Mouse (Mus musculus): ENCODE measurements at regions not wholly inside any gene's neighbourhood (a gene's known extent, or its start where the extent isn't known, plus 50 kb on each side); places are given as distances from the start of the nearest gene placed in this dataset.

DNA sequence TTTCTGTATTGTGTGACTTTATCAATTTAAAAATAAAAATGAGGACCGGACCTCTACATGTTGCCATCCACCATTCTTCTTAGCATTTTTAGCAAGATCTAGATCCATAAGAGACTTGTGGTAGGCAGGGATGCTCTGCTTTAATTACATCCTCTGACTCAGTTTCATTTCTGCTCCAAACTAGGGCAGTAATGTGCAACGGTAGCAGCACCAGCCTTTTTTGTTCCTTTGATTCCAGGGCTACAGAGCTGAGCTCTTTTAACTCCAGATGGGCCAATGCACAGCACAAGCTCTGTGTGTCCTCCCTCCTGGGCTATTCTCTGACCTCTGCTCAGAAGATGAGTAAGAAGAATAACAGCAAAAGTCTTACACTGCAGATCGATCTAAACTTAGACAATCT is 168.2 kb upstream of the Sptlc3 start:
- TF ChIP-seq CTCF (IDR thresholded peaks at IDR 0.05), result no peak
- Histone ChIP-seq H3K4me3 (no peak overlapping the region), H3K27ac (no peak overlapping the region)
- intact Hi-C loops (cut with DNase I), result no loop called here
- DNase-seq (ENCODE audit: extremely low spot score in 1 of 2, low spot score in 2 of 2), result no peak

DNA sequence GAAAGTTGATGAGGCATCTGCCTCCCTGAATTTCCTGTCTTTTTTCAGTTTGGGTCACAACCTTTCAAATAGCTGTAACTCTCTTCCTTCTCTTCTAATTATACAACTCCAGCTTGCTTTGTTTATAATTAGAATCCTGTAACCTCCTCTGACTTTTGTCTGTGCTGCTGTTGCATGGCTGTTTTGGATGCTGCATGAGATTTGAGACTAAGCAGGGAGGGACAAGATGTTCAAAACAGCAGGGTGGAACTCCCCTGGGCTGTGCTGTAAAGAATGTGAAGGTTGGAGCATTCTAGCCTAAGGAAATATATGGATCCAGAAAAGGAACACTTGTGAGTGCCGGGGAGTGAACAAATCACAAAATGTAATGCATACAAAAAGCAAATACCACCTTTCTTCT is 159.0 kb upstream of the Sptlc3 start:
- H3K4me3 ChIP-seq, result no peak overlapping the region

DNA sequence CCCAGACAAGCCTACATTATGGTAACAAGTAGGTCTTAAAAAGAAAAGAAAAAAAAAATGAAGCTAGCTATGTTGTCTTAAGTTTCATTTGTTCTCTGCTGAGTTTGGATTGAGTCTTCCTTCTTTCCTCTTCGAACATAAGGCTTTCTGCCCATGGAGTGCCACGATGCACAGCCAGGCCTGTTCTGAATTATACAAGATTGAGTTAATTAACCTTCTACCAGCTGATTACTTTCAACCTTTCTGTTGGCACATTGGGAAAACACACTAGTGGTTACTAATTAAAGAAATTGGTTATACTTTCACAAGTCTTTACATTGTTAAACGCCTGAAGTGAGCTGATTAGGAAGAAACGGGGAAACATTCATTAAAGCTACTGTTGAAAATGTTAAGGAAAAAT is 155.5 kb upstream of the Sptlc3 start:
- Histone ChIP-seq H3K4me3 (no peak overlapping the region), H3K27ac (no peak overlapping the region)
- DNase-seq (ENCODE audit: extremely low spot score in 1 of 2, low spot score in 2 of 2), result no peak
- no peak for TF ChIP-seq CTCF (IDR thresholded peaks at IDR 0.05)
- intact Hi-C loops (cut with DNase I), result no loop called here

More for the DNA sequence above, 159.0 kb upstream of the Sptlc3 start:
- intact Hi-C loops (cut with DNase I), result no loop called here
- DNase-seq (ENCODE audit: extremely low spot score in 1 of 2, low spot score in 2 of 2), result no peak
- no peak overlapping the region for H3K27ac ChIP-seq
- TF ChIP-seq CTCF (IDR thresholded peaks at IDR 0.05), result no peak

DNA sequence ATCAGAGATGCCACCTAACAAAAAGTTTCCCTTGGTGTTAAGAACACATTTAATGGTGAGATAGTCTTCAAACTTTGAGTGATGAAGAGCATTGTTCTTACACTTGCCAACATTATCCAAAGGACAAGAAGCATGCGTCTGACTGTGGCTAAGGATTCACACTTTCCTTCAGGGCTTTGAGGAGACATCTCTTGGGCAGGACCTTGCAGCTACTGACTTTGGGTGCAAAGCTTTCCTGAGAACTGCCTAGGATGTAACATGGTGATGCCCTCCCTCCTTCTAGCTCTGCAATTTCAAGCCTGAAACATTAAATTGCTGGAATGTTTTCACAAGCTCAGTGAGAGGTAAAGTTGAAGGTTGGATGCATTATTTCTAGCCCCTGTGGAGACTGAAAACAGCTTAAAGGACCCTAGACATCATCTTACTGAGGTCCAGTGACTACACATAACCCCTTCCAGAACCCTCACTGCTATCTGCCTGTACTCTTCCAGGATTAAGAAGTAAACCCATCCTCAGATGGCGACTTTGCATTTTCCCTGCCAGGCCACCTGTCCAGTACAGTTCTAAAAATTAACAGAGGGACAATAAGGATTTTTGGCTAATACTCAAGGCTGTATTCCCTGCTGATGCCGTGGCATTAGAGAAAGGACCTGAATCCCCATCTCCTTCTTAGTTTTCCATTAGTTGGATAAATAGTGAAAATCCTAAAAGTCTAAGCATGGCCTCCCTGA is 137.3 kb upstream of the Sptlc3 start:
- no peak overlapping the region for H3K27ac ChIP-seq
- no peak for TF ChIP-seq CTCF (IDR thresholded peaks at IDR 0.05)
- no peak for DNase-seq (ENCODE audit: extremely low spot score in 1 of 2, low spot score in 2 of 2)
- H3K4me3 ChIP-seq, result no peak overlapping the region
- intact Hi-C loops (cut with DNase I), result no loop called here

DNA sequence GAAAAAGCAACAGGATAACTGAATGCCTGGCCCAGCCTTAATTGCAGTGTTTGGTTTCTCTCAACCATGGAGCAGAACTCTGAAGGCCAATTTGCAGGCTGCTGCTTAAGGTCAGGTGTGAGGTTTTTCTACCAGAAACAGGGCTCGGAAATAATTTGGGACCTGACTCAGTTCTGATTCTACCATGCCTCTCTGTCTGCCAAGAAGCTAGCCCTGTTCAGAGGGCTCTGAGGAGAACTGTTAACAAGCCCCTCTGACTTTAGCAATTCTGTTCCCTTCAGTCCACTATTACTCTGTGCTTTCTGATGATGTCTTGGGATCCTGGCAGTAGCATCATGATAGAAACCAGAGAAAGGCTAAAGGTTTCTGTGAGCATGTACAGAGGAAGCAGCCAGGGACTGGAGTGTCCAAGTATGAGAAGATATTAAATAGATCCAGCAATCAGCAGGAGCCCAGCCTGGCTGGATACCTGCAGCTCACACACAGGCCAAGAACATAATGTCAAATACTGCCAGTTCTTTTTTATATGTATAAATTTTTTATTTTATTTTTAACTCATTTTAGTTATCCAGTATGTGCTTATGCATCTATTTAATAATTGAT is 131.4 kb upstream of the Sptlc3 start:
- no peak for DNase-seq (ENCODE audit: extremely low spot score in 1 of 2, low spot score in 2 of 2)
- Histone ChIP-seq H3K4me3 (no peak overlapping the region), H3K27ac (no peak overlapping the region)
- no peak for TF ChIP-seq CTCF (IDR thresholded peaks at IDR 0.05)
- intact Hi-C loops (cut with DNase I), result no loop called here

DNA sequence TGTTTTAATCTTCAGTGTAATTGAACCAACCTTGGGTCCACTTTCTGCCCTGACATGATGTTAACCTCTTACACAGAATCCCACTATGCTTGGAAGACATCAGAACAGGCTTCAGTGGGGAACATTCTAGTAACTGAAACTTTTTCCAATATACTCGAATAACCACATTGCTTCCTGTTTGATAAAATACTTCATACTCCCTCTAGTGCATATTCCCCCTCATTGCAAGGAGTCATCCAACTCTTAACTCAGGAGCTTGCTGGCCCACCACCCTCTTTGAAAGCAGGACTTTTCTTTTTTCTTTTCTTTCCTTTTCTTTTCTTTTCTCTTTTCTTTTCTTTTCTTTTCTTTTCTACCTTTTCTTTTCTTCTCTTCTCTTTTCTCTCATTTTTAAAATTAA is 123.6 kb upstream of the Sptlc3 start:
- Histone ChIP-seq H3K27ac (no peak overlapping the region), H3K4me3 (no peak overlapping the region)
- peak; percentile 67 for TF ChIP-seq CTCF (IDR thresholded peaks at IDR 0.05)
- no peak for DNase-seq (ENCODE audit: extremely low spot score in 1 of 2, low spot score in 2 of 2)
- intact Hi-C loops (cut with DNase I), result loop anchor here (10.0 kb wide), 1 partner anchor 1085 kb away; no protein-coding TSS in a partner anchor

DNA sequence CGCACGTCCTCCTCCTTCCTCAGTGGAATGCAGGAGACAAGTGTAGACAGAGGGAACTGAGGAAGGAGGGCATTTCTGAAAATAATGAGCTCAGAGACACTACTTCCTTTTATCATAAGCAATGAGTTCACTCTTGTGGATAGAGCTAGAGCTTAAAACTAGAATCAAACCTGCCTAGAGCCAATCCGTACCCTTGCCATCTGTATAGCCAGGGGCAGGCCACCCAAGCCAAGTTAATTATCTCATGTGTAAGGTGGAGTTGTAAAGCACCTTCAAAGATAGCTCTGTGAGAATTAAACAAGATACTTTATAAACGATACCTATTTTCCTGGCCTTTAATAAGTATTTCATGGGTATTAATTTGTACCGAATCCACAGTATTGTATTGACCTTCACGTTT is 113.4 kb upstream of the Sptlc3 start:
- H3K4me3 ChIP-seq, result no peak overlapping the region
- no peak for DNase-seq (ENCODE audit: extremely low spot score in 1 of 2, low spot score in 2 of 2)
- intact Hi-C loops (cut with DNase I), result loop anchor here (2.0 to 5.0 kb wide), 2 partner anchors 199 to 342 kb away; no protein-coding TSS in a partner anchor
- no peak overlapping the region for H3K27ac ChIP-seq
- no peak for TF ChIP-seq CTCF (IDR thresholded peaks at IDR 0.05)

DNA sequence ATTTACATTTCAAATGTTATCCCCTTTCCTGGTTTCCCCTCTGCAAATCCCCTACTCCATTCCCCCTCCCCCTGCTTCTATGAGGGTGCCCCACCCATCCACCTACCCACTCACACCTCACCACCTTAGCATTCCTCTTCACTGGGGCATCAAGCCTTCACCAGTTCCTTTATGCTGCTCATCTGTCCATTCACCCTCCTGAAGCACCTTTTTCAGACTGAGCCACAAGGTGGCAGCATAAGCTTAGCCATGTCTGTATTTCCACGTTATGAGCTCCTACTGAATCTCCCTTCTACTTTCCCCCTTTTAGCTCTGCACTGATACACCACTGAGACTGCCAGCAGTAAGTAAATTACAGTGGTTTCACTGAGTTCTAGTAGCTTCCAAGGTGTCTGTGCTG is 112.1 kb upstream of the Sptlc3 start:
- H3K4me3 ChIP-seq, result no peak overlapping the region
- peak; percentile 76 for TF ChIP-seq CTCF (IDR thresholded peaks at IDR 0.05)
- DNase-seq (ENCODE audit: extremely low spot score in 1 of 2, low spot score in 2 of 2), result peak; percentile 74 to 79
- intact Hi-C loops (cut with DNase I), result loop anchor here (2.0 to 5.0 kb wide), 2 partner anchors 197 to 341 kb away; no protein-coding TSS in a partner anchor
- no peak overlapping the region for H3K27ac ChIP-seq

DNA sequence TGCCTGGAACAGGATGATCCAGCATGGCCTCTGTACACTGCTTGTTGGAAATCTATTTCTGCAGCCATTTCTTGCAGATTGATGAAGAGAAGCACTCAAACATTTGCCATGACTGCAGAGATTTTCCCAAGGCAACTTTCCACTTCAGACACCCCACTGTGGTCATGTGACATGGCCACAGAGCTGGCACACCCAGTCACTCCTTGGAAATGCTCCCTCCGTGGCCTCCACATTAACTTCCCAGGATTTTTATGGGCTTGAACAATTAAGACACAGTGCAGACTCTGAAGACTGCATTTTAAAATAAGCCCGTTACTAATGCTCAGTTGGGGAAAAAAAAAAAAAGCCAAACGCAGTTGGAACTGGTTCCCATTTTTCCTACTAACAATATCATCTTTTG is 80.2 kb upstream of the Sptlc3 start:
- Histone ChIP-seq H3K4me3 (no peak overlapping the region), H3K27ac (no peak overlapping the region)
- no peak for TF ChIP-seq CTCF (IDR thresholded peaks at IDR 0.05)
- DNase-seq (ENCODE audit: extremely low spot score in 1 of 2, low spot score in 2 of 2), result no peak
- intact Hi-C loops (cut with DNase I), result no loop called here

DNA sequence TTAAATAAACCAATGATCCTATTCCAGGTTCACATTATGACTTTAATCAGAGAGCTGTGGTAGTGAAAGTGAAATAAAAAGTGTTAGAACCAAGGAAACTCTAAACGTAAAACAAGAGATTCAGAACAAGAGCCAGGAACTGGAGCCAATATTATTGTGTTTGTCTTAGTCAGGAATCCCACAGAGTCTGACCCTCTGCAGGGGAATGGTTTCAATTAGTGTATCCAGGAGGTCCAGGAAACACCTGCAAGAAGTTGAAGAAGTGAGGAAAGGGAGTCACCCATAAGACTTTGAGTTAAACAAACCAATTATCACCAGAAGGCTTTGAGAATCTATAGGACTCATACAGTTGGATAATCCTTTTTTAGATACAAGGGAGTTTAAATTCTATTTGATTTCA is 76.2 kb upstream of the Sptlc3 start:
- TF ChIP-seq CTCF (IDR thresholded peaks at IDR 0.05), result no peak
- Histone ChIP-seq H3K4me3 (no peak overlapping the region), H3K27ac (no peak overlapping the region)
- intact Hi-C loops (cut with DNase I), result no loop called here
- DNase-seq (ENCODE audit: extremely low spot score in 1 of 2, low spot score in 2 of 2), result no peak

DNA sequence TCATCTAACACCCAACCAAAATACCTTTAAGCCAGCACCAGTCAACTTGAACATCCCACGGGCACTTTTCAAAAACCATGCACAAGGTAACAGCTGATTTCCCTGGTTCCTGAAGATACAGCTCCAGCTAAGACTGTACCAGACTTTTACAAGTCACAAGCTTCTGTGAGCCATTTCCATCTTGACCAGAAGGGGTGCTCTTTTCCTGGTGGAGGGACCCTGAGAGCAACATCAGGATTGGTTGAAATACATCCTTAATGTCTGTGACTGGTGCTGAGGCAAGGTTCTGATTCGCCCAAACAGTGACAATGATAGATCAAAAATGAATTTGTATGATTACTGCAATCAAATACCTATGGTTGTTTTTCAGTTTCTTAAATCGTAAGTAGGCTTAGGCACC is 71.0 kb upstream of the Sptlc3 start:
- intact Hi-C loops (cut with DNase I), result loop anchor here (2.0 to 10.0 kb wide), 3 partner anchors 156 to 735 kb away; no protein-coding TSS in a partner anchor
- no peak overlapping the region for H3K4me3 ChIP-seq
- DNase-seq (ENCODE audit: extremely low spot score in 1 of 2, low spot score in 2 of 2), result no peak
- TF ChIP-seq CTCF (IDR thresholded peaks at IDR 0.05), result peak; percentile 45
- H3K27ac ChIP-seq, result no peak overlapping the region

DNA sequence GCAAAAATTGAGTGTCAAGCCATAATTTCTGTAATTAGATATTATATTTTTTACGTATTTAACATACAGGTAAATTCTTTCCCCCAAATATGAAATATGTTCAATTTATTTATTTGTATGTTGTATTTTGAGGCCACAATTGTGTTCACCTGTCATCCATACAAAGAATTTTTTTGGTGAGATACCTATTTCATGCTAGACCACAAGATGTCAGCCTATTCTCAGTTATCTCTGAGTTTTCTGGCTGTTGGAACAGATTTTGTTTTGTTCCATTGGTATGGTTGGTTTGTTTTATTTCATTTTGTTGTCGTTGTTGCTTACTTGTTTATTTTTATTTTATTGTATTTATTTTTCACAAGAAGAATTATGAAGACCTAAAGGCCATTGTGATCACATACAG is 70.3 kb upstream of the Sptlc3 start:
- no peak overlapping the region for H3K4me3 ChIP-seq
- TF ChIP-seq CTCF (IDR thresholded peaks at IDR 0.05), result peak; percentile 59
- intact Hi-C loops (cut with DNase I), result loop anchor here (2.0 to 10.0 kb wide), 3 partner anchors 155 to 734 kb away; no protein-coding TSS in a partner anchor
- no peak for DNase-seq (ENCODE audit: extremely low spot score in 1 of 2, low spot score in 2 of 2)
- no peak overlapping the region for H3K27ac ChIP-seq

Small RNAs in the stretch of these regions (microRNA-seq; reads per million reads assigned to microRNA genes)
- gene Mir1952, result 0 reads per million in 2 experiments

Data from left cerebral cortex, adult 2 months (tissue).